Mouse (Mus musculus) frontal cortex, adult 2 months (tissue): ENCODE measurements at regions not wholly inside any gene's neighbourhood (a gene's known extent, or its start where the extent isn't known, plus 50 kb on each side); places are given as distances from the start of the nearest gene placed in this dataset.

ENCODE experiments used
- DNase-seq, 2 experiments: peaks; one replicate each; pipeline ENCODE4 v3.0.0; 2022; ENCODE audit warnings: low spot score in 1 of 2; ENCODE audit errors: extremely low spot score in 1 of 2

- DNase-seq: no peak
Observed at GRCm38 (mm10) chr5:57582392-57582791, 135.4 kb upstream of the Pcdh7 start.

- DNase-seq: no peak
Observed at GRCm38 (mm10) chr5:57587016-57587415, 130.8 kb upstream of the Pcdh7 start.

- peak; percentile 10 to 52 for DNase-seq
Observed at GRCm38 (mm10) chr5:57595924-57596323, 121.8 kb upstream of the Pcdh7 start.

- no peak for DNase-seq
Observed at GRCm38 (mm10) chr5:57597043-57597442, 120.7 kb upstream of the Pcdh7 start.

- DNase-seq: no peak
Observed at GRCm38 (mm10) chr5:57598187-57598700, 119.5 kb upstream of the Pcdh7 start.
